Mouse (Mus musculus) bone marrow, adult 2 months (tissue): Measurements from ENCODE around the gene Cops7a. TPM values are rescaled to one million over a fixed set of nuclear protein-coding genes. Genes with fewer than 3 reads are reported as not detected.

Source experiments
- H3K27ac ChIP-seq: fragments of 200-500 bp; 2 replicates; pipeline ENCODE4 v1.5.1; 2012; ENCODE audit warnings: low read depth, mild to moderate bottlenecking, control low read depth, inconsistent platforms, low read length; ENCODE audit not compliant: control insufficient read depth, poor library complexity, insufficient read depth
- H3K4me1 ChIP-seq: fragments of 200-500 bp; 2 replicates; pipeline ENCODE4 v1.6.1; 2011; ENCODE audit warnings: low read length; ENCODE audit not compliant: control insufficient read depth, insufficient read depth
- H3K4me3 ChIP-seq: fragments of 200-500 bp; replicated peaks from 2 replicates; pipeline ENCODE3; 2011; ENCODE audit warnings: mild to moderate bottlenecking, low read depth, low read length, control low read depth; ENCODE audit not compliant: control insufficient read depth
- CTCF ChIP-seq: fragments of 200-500 bp; IDR thresholded peaks from 2 replicates; pipeline ENCODE4 v1.5.1; 2011; ENCODE audit warnings: low read length, control low read depth; ENCODE audit not compliant: control insufficient read depth, insufficient read depth
- POLR2A ChIP-seq: fragments of 200-500 bp; IDR thresholded peaks from 2 replicates; pipeline ENCODE4 v1.6.1; 2011; ENCODE audit warnings: low read depth, mild to moderate bottlenecking, control low read depth, low read length, borderline replicate concordance; ENCODE audit not compliant: control insufficient read depth
- WGBS: fragments of 180-500 bp; shearing (Covaris S2); methylation state at CpG from one replicate; pipeline ENCODE4 v1.1.7; 2018; 5-methylcytosine and 5-hydroxymethylcytosine counted together
- polyA plus RNA-seq: library from polyadenylated mRNA; stranded (reverse); fragments of >200 nt; gene quantifications from 2 replicates; pipeline ENCODE4 v1.2.4, GENCODE M21; 2011; ENCODE audit warnings: low replicate concordance; ENCODE audit not compliant: missing spikeins, insufficient read depth, insufficient read length

The Cops7a gene
- polyA plus RNA-seq, 1 experiment = 33.0 TPM

DNA sequence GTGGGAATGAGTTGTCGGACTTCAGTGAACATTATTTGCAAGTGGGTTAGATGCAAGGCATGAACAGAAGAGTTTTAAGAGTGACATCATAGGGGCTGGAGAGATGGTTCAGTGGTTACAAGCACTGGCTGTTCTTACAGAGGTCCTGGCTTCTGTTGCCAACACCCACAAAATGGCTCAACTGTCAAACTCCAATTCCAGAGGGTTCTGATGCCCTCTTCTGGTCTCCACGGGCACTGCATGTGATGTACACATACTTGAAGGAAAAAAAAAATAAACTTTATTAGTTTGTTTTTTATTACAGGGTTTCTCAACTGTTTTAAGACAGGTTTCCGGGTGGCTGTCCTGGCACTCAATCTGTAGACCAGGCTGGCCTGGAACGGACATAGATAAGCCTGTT lies 2.4 kb upstream of the Cops7a start:
- 77% methylated on average over 4 of the region's 4 CpGs for whole genome bisulfite sequencing
- Histone ChIP-seq H3K4me3 (no peak overlapping the region), H3K4me1 (peaks cover 3% of the 10 kb centered on the region), H3K27ac (no peak overlapping the region)
- TF ChIP-seq CTCF (peak; percentile 28; the same call in 1 of the 2 replicates), POLR2A (no peak)

- Histone ChIP-seq H3K4me1 (peaks cover 3% of the 10 kb centered on the region), H3K4me3 (peak overlapping the region; percentile 23), H3K27ac (no peak overlapping the region)
- TF ChIP-seq POLR2A (no peak), CTCF (peak; percentile 14; the same call in 1 of the 2 replicates)
- WGBS = 80% methylated on average over 7 of the region's 7 CpGs
Measured at GRCm38 (mm10) chr6:124966466-124967118, 1.3 kb upstream of the Cops7a start.

DNA sequence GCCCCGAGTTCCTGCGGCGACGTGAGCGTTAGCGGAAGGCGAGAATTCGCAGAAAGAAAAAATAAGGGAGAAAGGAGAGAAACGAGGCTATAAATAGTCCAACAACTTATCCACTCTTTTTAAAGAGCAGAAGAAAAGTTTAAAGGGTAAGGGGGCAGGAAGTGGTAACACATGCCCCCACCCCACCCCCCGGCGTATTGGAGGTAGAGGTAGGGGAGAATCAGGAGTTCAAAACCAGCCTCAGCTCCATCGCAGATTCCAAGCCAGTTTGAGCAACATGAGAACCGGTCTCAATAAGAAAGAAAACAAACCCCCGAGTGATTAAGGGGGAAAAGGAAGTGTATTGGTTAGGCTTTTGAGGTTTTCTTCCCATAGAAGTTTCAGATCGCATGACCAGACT lies 409 bp upstream of the Cops7a start:
- H3K4me1 ChIP-seq = peaks cover 3% of the 10 kb centered on the region
- peak overlapping the region; percentile 95 for H3K4me3 ChIP-seq
- TF ChIP-seq POLR2A = no peak
- no peak for TF ChIP-seq CTCF
- H3K27ac ChIP-seq = peak overlapping the region; percentile 75
- under 1% methylated on average over 15 of the region's 15 CpGs for WGBS

DNA sequence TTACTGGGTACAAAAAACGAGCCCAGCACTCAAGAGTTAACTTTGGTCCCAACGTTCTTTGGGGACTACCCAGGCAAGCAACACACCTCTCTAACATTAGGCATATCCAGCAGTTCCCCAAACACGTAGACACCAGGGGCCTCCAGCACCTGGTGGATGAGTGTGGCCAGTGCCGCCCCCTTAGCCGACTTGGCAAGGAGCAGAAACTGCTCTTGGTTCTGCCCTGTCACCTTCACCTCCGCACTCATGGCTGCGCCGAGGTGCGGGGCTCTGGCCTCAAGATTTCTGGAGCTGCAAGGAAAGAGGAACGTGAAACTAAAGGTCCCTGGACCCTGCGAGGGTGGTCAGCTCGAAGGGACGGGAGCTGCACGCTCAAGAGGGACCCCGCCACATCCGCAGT lies 700 bp downstream of the Cops7a start:
- Histone ChIP-seq H3K4me3 (peak overlapping the region; percentile 95), H3K27ac (peak overlapping the region; percentile 75; the same call in 1 of the 2 replicates), H3K4me1 (peaks cover 3% of the 10 kb centered on the region)
- TF ChIP-seq POLR2A = no peak
- TF ChIP-seq CTCF = no peak
- WGBS = 3% methylated on average over 16 of the region's 16 CpGs

GRCm38 (mm10) chr6:124961021-124961420 lies 4.3 kb downstream of the Cops7a start:
- TF ChIP-seq CTCF (no peak), POLR2A (no peak)
- WGBS = 85% methylated on average over 12 of the region's 12 CpGs
- Histone ChIP-seq H3K4me3 (no peak overlapping the region), H3K27ac (no peak overlapping the region), H3K4me1 (peaks cover 2% of the 10 kb centered on the region)

- Histone ChIP-seq H3K4me3 (no peak overlapping the region), H3K27ac (no peak overlapping the region), H3K4me1 (peaks cover 2% of the 10 kb centered on the region)
- WGBS = 91% methylated on average over 13 of the region's 13 CpGs
- TF ChIP-seq POLR2A (no peak), CTCF (no peak)
Measured at GRCm38 (mm10) chr6:124959960-124960359, 5.4 kb downstream of the Cops7a start.

DNA sequence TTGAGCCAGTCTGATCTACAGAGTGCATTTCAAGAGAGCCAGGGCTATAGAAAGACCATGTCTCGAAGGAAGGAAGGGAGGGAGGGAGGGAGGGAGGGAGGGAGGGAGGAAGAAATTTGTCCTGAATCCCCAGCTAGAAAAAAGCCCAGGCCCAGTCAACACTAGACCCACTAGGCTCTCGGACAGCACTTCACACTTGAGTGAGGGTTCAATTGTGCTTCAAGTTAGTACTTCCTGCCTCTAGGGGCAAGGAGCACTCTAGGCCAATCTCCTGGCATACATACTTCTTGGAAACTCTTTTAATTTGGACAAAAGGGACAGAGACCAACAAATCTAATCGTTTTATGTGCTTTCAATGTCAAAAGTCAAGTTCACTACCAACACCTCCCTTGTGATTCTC lies 7.2 kb downstream of the Cops7a start:
- no peak overlapping the region for H3K27ac ChIP-seq

GRCm38 (mm10) chr6:124955212-124955611 lies 10.1 kb downstream of the Cops7a start:
- H3K4me3 ChIP-seq = no peak overlapping the region
- TF ChIP-seq CTCF = no peak
- no peak for TF ChIP-seq POLR2A
- no peaks in the 10 kb centered on the region; the same call in 1 of the 2 replicates for H3K4me1 ChIP-seq
- no peak overlapping the region for H3K27ac ChIP-seq
- WGBS = 84% methylated on average over 4 of the region's 4 CpGs

More for the DNA sequence above, 7.2 kb downstream of the Cops7a start:
- Histone ChIP-seq H3K4me3 (no peak overlapping the region), H3K4me1 (no peaks in the 10 kb centered on the region; the same call in 1 of the 2 replicates)
- 82% methylated on average over 3 of the region's 3 CpGs for WGBS
- no peak for TF ChIP-seq POLR2A
- no peak for TF ChIP-seq CTCF
